Mouse (Mus musculus): ENCODE results near the gene Large2.

- TF ChIP-seq CTCF (conservative IDR thresholded peaks at IDR 0.05 in 1 of 2, IDR thresholded peaks at IDR 0.05 in 1 of 2; ENCODE audit: low read depth in 2 of 2, low read length in 2 of 2) (no peak), MEF2A (IDR thresholded peaks at IDR 0.05; ENCODE audit: borderline replicate concordance, low read depth, low read length) (no peak), POLR2A (IDR thresholded peaks at IDR 0.05; ENCODE audit: low read depth, low read length) (no peak), RAD21 (IDR thresholded peaks at IDR 0.05; ENCODE audit: low read depth, low read length) (no peak), NELFE (IDR thresholded peaks at IDR 0.05; ENCODE audit: low read depth, low read length) (no peak), KAT2A (IDR thresholded peaks at IDR 0.05; ENCODE audit: insufficient replicate concordance, low read length) (no peak), PAX5 (IDR thresholded peaks at IDR 0.05; ENCODE audit: low read length) (no peak), ETS1 (conservative IDR thresholded peaks at IDR 0.05; ENCODE audit: low read depth, low read length) (no peak), ZMIZ1 (IDR thresholded peaks at IDR 0.05; ENCODE audit: low read depth, low read length) (no peak), ZNF384 (IDR thresholded peaks at IDR 0.05; ENCODE audit: low read depth, low read length) (no peak), NRF1 (IDR thresholded peaks at IDR 0.05; ENCODE audit: low read depth, low read length) (no peak), E2F4 (IDR thresholded peaks at IDR 0.05; ENCODE audit: insufficient replicate concordance, low read depth, low read length) (no peak), MAZ (IDR thresholded peaks at IDR 0.05; ENCODE audit: low read depth, low read length) (no peak), USF2 (conservative IDR thresholded peaks at IDR 0.05; ENCODE audit: low read depth, low read length) (no peak)
Measured at GRCm38 (mm10) chr2:92397436-92397835, 22.8 kb upstream of the Large2 start.
